Mouse (Mus musculus) heart, embryonic 16.5 days (tissue): ENCODE results near the gene Mpdu1. TPM values are rescaled to one million over a fixed set of nuclear protein-coding genes. Genes with fewer than 3 reads are reported as not detected.
"Not testable (repeated sequence)": the region's sequence is repeated elsewhere in the genome, so short reads cannot be mapped to it uniquely, and the experiment has no call there.

ENCODE experiments used
- ATAC-seq: fragments of 200-750 bp; cut with Nextera tagmentation; replicated peaks from 2 replicates; pipeline ENCODE4 v1.8.0; 2017; ENCODE audit warnings: moderate number of reproducible peaks; ENCODE audit not compliant: insufficient read depth, low FRiP score; ENCODE audit errors: extremely low read depth
- H3K27ac ChIP-seq: fragments of 300-500 bp; sonication (generic); 2 replicates; pipeline ENCODE4 v1.5.1; 2014; ENCODE audit warnings: mild to moderate bottlenecking, low read length, control low read depth, moderate library complexity
- H3K27me3 ChIP-seq: fragments of 300-500 bp; sonication (generic); 2 replicates; pipeline ENCODE4 v1.6.1; 2014; ENCODE audit warnings: low read length, mixed read lengths; ENCODE audit not compliant: control insufficient read depth, insufficient read depth
- H3K36me3 ChIP-seq: fragments of 300-500 bp; sonication (generic); 2 replicates; pipeline ENCODE4 v1.6.1; 2014; ENCODE audit not compliant: control insufficient read depth, insufficient read depth
- H3K4me1 ChIP-seq: fragments of 300-500 bp; sonication (generic); 2 replicates; pipeline ENCODE4 v1.6.1; 2014; ENCODE audit warnings: low read length, mixed read lengths; ENCODE audit not compliant: control insufficient read depth, insufficient read depth
- H3K4me2 ChIP-seq: fragments of 300-500 bp; sonication (generic); 2 replicates; pipeline ENCODE4 v1.6.1; 2014; ENCODE audit warnings: low read depth, mild to moderate bottlenecking, control low read depth, low read length
- H3K4me3 ChIP-seq: fragments of 300-500 bp; sonication (generic); 2 replicates; pipeline ENCODE4 v1.5.1; 2014; ENCODE audit warnings: mild to moderate bottlenecking, control low read depth, low read length
- H3K9ac ChIP-seq: fragments of 300-500 bp; sonication (generic); 2 replicates; pipeline ENCODE4 v1.6.1; 2014; ENCODE audit warnings: low read length, control low read depth
- H3K9me3 ChIP-seq: fragments of 300-500 bp; sonication (generic); replicated peaks from 2 replicates; pipeline ENCODE4 v1.6.1; 2016; ENCODE audit warnings: low read length; ENCODE audit not compliant: control insufficient read depth
- WGBS: fragments of 180-500 bp; shearing (Covaris S2); extraction: QIAGEN DNeasy Blood & Tissue Kit; methylation state at CpG from one replicate; pipeline ENCODE4 v1.1.7; 2014; 5-methylcytosine and 5-hydroxymethylcytosine counted together
- polyA plus RNA-seq: library from polyadenylated mRNA; unstranded; fragments of >200 nt; fragmentation: Nextera tagmentation; extraction: Ambion mirVana; gene quantifications from 2 replicates; pipeline ENCODE4 v1.2.1, GENCODE M21; 2015

Gene Mpdu1
- polyA plus RNA-seq, 1 experiment from 2014 or later, result 40.1 TPM

DNA sequence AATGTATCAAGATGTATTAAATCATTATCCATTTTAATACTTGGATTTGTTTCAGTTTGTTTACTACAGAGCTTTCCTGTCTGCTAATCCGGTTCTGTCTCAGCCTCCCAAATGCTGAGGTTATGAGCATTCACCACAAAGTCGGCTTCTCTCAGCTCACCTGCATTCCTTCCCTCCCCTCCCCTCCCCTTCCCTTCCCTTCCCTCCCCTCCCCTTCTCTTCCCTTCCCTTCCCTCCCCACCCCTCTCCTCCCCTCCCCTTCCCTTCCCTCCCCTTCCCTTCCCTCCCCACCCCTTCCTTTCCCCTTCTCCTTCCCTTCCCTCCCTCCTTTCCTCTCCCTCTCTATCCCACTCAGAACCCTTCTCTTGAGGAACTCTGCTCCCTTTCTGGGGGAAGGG is 42.2 kb upstream of the Mpdu1 start:
- no peak overlapping the region for H3K9ac ChIP-seq
- no peaks in the 10 kb centered on the region for H3K27me3 ChIP-seq
- 40% methylated on average over 2 of the region's 2 CpGs for WGBS
- ATAC-seq, result no peak
- H3K4me2 ChIP-seq, result no peak overlapping the region
- no peaks in the 10 kb centered on the region for H3K9me3 ChIP-seq
- no peaks in the 10 kb centered on the region for H3K36me3 ChIP-seq
- no peak overlapping the region for H3K27ac ChIP-seq
- H3K4me1 ChIP-seq, result 0 out of 2 replicates have a peak, but pooled peaks cover 3% of the 10 kb centered on the region
- no peak overlapping the region for H3K4me3 ChIP-seq

DNA sequence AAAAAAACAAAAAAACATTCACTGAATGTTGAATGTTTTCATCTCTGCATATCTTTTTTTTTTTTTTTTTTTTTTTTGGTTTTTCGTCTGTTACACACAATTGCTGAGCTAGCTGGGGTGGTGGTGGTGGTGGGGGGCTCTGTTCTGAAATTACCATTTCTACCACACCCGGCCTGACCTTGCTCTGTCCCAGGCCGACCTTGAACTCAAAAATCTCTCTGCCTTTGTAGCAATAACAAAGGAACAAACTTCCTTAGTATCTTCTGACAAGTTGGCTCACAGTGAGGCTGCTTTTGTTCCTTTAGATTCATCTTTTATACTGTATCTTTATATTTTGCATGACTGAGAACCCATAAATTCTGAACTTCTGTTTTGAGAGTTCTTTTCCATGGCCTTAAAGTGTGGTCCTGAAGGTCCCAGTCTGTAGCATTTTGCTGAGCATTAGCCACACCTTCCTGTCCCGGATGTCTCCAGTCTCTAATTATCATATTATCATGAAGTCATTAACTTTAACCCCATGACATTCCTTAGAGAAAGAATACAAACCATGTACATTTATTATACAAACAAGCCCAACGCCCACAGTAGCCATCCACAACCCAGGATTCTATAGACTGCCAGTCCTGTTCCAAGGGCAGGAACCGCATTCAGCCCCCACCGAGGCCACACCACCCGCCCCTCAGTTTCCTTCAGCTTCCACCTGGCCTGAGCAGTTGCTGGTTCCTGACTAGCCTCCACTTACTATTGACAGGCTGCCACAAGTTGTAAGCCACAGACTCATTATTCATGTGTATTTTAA is 41.6 kb upstream of the Mpdu1 start:
- Histone ChIP-seq H3K27me3 (no peaks in the 10 kb centered on the region), H3K9ac (no peak overlapping the region), H3K27ac (no peak overlapping the region), H3K9me3 (no peaks in the 10 kb centered on the region), H3K4me2 (no peak overlapping the region), H3K36me3 (no peaks in the 10 kb centered on the region), H3K4me3 (no peak overlapping the region), H3K4me1 (0 out of 2 replicates have a peak, but pooled peaks cover 3% of the 10 kb centered on the region)
- ATAC-seq, result no peak
- 59% methylated on average over 8 of the region's 8 CpGs for WGBS

DNA sequence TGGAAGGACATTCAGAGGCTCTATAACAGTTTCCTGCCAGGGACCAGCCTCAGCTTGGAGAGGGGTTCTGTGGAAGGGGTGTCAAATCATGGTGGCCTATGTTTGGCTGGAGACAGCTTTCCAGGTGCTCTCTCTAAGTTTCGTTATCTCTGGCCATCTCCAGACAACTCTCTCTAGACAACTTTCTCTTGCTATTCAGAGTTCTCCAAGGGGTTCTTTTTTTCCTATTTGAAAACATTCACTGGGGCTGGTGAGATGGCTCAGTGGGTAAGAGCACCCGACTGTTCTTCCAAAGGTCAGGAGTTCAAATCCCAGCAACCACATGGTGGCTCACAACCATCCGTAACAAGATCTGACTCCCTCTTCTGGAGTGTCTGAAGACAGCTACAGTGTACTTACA is 40.9 kb upstream of the Mpdu1 start:
- not testable (repeated sequence) for H3K4me1 ChIP-seq, H3K9ac ChIP-seq, H3K36me3 ChIP-seq, H3K27me3 ChIP-seq, H3K27ac ChIP-seq, H3K4me2 ChIP-seq, ATAC-seq, H3K9me3 ChIP-seq, H3K4me3 ChIP-seq
- WGBS, result 70% methylated on average over 2 of the region's 3 CpGs

DNA sequence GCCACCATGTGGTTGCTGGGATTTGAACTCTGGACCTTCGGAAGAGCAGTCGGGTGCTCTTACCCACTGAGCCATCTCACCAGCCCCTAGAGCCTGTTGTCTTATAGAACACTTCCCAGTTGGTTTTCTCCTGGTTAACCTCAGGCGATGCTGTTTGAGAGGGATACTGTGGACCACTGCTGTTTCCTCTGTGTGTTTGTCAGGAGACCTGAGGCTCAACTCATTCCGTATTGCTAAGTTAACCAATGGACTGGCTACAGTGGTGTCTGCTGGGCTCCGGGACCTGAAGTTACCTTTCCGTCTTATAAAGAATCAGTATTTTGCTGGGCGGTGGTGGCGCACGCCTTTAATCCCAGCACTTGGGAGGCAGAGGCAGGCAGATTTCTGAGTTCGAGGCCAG is 40.4 kb upstream of the Mpdu1 start:
- ATAC-seq, H3K4me3 ChIP-seq: not testable (repeated sequence)

DNA sequence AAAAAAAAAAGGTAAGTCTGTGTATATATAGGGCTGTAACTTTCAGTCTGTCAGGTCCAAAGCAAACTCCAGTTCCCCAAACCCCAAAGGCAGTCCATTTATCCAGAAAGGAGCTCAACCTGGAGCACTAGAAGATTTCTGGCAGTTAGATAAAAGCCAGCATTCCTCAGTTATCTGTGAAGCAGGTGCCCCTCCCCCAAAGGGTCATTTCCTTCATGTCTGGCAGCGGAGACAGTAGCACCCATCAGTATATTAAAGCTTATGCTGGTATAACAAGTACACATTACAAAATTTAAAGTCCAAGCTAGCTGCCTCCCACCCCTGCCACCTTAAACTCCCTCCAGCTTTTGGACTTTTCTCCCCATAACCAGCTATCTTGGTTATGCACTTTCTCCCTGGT is 37.2 kb upstream of the Mpdu1 start:
- Histone ChIP-seq H3K4me3 (no peak overlapping the region), H3K4me2 (no peak overlapping the region), H3K27me3 (no peaks in the 10 kb centered on the region), H3K9ac (no peak overlapping the region), H3K4me1 (peaks cover 13% of the 10 kb centered on the region), H3K27ac (no peak overlapping the region), H3K36me3 (no peaks in the 10 kb centered on the region), H3K9me3 (no peaks in the 10 kb centered on the region)
- ATAC-seq, result no peak
- WGBS, result 21% methylated on average over 1 of the region's 1 CpGs

More for the DNA sequence above, 40.4 kb upstream of the Mpdu1 start:
- WGBS, result 90% methylated on average over 10 of the region's 10 CpGs
- not testable (repeated sequence) for H3K4me1 ChIP-seq, H3K4me2 ChIP-seq, H3K9me3 ChIP-seq, H3K9ac ChIP-seq, H3K27ac ChIP-seq, H3K36me3 ChIP-seq, H3K27me3 ChIP-seq

DNA sequence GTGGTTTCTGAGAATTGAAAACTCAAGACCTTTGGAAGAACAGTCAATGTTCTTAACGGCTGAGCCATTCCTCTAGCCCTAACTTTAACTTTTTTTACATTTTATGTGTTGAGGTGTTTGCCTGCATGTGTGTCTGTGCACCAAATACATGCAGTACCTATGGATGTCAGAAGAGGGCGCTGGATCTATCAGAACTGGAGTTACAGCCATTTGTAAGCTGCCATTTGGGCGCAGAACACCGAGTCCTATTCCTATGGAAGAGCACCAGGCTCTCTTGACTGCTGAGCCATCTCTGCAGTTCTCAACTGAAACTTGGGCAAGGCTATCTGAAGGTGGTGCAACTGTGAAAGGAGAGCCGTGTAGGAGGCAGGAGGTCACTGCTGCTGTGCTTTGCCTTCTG is 36.1 kb upstream of the Mpdu1 start:
- ATAC-seq, result no peak
- H3K4me1 ChIP-seq, result peaks cover 13% of the 10 kb centered on the region
- no peak overlapping the region for H3K4me3 ChIP-seq
- WGBS, result 65% methylated on average over 5 of the region's 5 CpGs
- no peaks in the 10 kb centered on the region for H3K9me3 ChIP-seq
- H3K9ac ChIP-seq, result no peak overlapping the region
- H3K27ac ChIP-seq, result no peak overlapping the region
- no peaks in the 10 kb centered on the region for H3K27me3 ChIP-seq
- no peak overlapping the region for H3K4me2 ChIP-seq
- no peaks in the 10 kb centered on the region for H3K36me3 ChIP-seq

DNA sequence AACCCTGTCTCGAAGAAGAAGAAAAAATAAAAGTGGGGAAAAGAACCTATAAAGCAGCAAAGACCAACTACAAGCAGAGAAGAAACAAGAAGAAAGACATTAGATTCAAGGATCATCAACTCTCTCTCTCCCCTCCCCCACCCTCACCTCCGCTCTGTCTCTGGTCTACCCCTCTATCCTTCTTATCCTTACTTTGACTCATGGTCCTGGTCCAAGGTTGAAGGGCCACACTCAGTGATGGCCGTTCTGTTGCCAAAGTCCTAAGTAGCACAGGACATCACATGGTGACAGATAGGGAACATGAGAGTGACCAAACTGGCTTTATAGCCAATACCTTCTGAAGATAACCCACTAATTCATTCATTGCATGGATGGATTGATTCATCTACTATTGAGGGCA is 35.0 kb upstream of the Mpdu1 start:
- H3K9me3 ChIP-seq, result no peaks in the 10 kb centered on the region
- 88% methylated on average over 3 of the region's 3 CpGs for WGBS
- no peak overlapping the region for H3K27ac ChIP-seq
- no peak overlapping the region for H3K9ac ChIP-seq
- no peak overlapping the region for H3K4me3 ChIP-seq
- no peak for ATAC-seq
- H3K36me3 ChIP-seq, result no peaks in the 10 kb centered on the region
- H3K4me2 ChIP-seq, result no peak overlapping the region
- no peaks in the 10 kb centered on the region for H3K27me3 ChIP-seq
- peaks cover 13% of the 10 kb centered on the region for H3K4me1 ChIP-seq

DNA sequence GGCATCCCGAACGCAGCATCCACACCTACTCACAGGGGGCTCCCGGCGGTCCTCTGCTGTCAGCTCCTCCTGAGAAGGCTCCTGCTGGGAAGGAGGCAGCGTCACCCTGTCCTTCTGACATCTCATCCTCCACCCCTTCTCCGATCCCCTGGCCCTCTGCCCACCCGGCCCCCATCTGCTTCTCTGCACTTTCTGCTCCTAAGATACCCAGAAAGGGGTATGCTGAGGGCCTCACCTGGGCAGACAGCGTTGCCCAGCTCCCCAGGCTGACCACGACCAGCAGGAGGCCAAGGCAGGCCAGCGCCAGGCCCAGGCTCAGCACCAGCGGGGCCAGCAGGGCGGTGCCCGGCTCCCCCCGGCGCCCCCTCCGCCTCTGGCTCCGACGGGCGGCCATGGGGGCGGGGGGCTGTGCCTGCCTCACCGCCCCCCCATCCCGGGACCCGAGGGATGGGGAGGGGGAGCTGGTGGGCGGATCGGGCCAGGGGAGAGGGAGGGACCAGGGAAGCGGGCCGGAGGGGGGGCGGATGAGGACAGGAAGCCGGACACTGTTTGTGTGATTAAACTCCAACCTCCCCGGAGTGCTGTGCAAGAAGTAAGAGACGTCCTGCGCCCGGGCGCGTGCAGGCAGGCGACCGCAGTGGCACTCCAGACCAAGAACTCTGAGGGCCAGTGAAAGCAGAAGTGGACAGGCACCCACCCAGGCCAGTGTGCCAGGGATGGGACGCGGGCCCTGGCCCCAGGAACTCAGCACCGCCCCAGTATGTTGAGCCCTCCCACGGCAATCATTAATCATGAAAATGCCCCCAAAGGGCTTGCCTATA is 33.1 kb upstream of the Mpdu1 start, which contains the start of the genes Tnfsf12 and Tnfsfm13:
Tnfsf12 (minus strand) TSS at position 489 of the 821 bp plus-strand sequence.
Tnfsfm13 (minus strand) TSS at position 738 of the 821 bp plus-strand sequence.
- peaks cover 13% of the 10 kb centered on the region for H3K4me1 ChIP-seq
- H3K9ac ChIP-seq, result peak within 1 kb of the TSS; percentile 90

DNA sequence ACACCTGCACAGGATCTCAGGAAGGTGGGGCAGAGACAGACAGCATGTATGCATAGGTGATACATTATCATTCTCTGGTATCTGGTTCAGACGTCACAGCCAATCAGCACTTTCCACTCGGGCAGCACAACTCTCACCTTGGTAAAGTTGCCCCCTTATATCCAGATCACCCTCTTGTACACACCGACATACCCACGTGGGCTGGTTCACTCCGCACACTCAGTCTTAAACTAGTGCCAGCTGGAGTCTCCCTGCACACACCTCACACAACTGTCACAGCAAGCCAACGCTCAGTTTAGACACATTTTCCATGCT is 32.6 kb upstream of the Mpdu1 start:
- Histone ChIP-seq H3K4me1 (peaks cover 11% of the 10 kb centered on the region), H3K36me3 (no peaks in the 10 kb centered on the region), H3K27ac (peak overlapping the region; percentile 83), H3K9me3 (no peaks in the 10 kb centered on the region), H3K4me2 (peak overlapping the region; percentile 93), H3K4me3 (peak overlapping the region; percentile 72), H3K27me3 (no peaks in the 10 kb centered on the region), H3K9ac (peak overlapping the region; percentile 90)
- ATAC-seq, result no peak
- 28% methylated on average over 6 of the region's 6 CpGs for WGBS

More for the DNA sequence above, 33.1 kb upstream of the Mpdu1 start, which contains the start of the genes Tnfsf12 and Tnfsfm13:
- no peaks in the 10 kb centered on the region for H3K9me3 ChIP-seq
- no peaks in the 10 kb centered on the region for H3K36me3 ChIP-seq
- no peaks in the 10 kb centered on the region for H3K27me3 ChIP-seq
- H3K27ac ChIP-seq, result peak within 1 kb of the TSS; percentile 83
- H3K4me2 ChIP-seq, result peak within 1 kb of the TSS; percentile 93
- 4% methylated on average over 41 of the region's 41 CpGs for WGBS
- ATAC-seq, result peak; percentile 79
- peak within 1 kb of the TSS; percentile 72 for H3K4me3 ChIP-seq
